Mouse (Mus musculus) cerebellum, adult 2 months (tissue): ENCODE results near the gene Gtpbp3.

Experiments used
- CTCF ChIP-seq: fragments of 200-500 bp; IDR thresholded peaks from 2 replicates; pipeline ENCODE4 v1.5.1; 2011; ENCODE audit warnings: low read depth, mild to moderate bottlenecking, control low read depth, low read length, moderate library complexity, borderline replicate concordance; ENCODE audit not compliant: insufficient read depth
- POLR2A ChIP-seq: fragments of 200-500 bp; IDR thresholded peaks from 2 replicates; pipeline ENCODE4 v1.6.1; 2011; ENCODE audit warnings: low read length, control low read depth, borderline replicate concordance; ENCODE audit not compliant: insufficient read depth

- TF ChIP-seq CTCF (peak; percentile 94), POLR2A (no peak)
These were observed 33.7 kb downstream of the Gtpbp3 start for GRCm38 (mm10) chr8:71521634-71522033.
